8 mouse cellular contexts compared by ENCODE assay signal in the genomic region with DNA sequence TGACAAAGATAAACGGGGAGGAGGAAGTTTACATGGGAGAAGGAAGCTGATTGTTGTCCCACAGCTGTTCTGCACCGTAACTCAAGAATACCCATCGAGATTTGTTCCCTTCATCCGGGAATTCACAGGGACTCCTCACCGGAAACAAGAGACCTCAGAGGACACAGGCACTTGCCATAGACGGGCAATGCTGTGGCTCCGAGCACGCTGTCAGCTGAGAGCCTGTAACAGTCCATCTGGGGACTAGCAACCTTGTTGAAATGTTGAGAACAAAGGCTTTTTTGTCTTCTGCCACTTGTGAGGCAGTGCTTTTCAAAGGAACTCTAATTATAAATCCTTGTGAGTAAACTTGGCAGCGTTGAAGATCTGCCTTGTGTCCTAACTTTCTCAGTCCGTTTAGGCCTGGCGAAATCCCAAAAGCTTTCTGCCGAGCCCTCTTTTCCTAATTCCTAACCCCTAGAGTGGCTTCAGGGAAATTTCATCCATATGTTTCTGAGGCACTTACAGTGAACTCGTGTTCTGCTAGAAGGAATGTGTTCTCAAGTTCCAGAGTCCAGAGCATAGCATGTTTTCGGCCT. TPM values are rescaled to one million over a fixed set of nuclear protein-coding genes. Genes with fewer than 3 reads are reported as not detected.
DNase-seq lines count a peak whose midpoint lies in the region; ATAC-seq lines count a peak whose summit lies in the region.

No protein-coding gene starts in this region.

- H3K36me3 ChIP-seq in forebrain, embryonic 14.5 days (ENCODE audit: control insufficient read depth, insufficient read depth, low read length) = no peaks in the 10 kb centered on the region
- H3K36me3 ChIP-seq in hindbrain, embryonic 13.5 days = no peaks in the 10 kb centered on the region

- peaks cover 20% of the 10 kb centered on the region for H3K4me1 ChIP-seq in forebrain, embryonic 14.5 days (ENCODE audit: control insufficient read depth, insufficient read depth, low read length)
- peaks cover 34% of the 10 kb centered on the region for H3K4me1 ChIP-seq in hindbrain, embryonic 13.5 days (replicated peaks)

- H3K4me2 ChIP-seq in forebrain, embryonic 14.5 days (ENCODE audit: low read length) = 0 out of 2 replicates have a peak overlapping the region, but pooled peaks have one; percentile 10
- H3K4me2 ChIP-seq in hindbrain, embryonic 13.5 days = no peak overlapping the region

- no peak overlapping the region for H3K9ac ChIP-seq in forebrain, embryonic 14.5 days (ENCODE audit: low read length)
- H3K9ac ChIP-seq in hindbrain, embryonic 13.5 days = no peak overlapping the region

- H3K27me3 ChIP-seq in forebrain, embryonic 14.5 days (replicated peaks; ENCODE audit: control insufficient read depth, insufficient read depth, low read length) = 0 out of 2 replicates have a peak, but pooled peaks cover 3% of the 10 kb centered on the region
- no peaks in the 10 kb centered on the region for H3K27me3 ChIP-seq in hindbrain, embryonic 13.5 days

- no peak overlapping the region for H3K4me3 ChIP-seq in forebrain, embryonic 14.5 days (ENCODE audit: low read depth, low read length)
- H3K4me3 ChIP-seq in hindbrain, embryonic 13.5 days = no peak overlapping the region

- no peaks in the 10 kb centered on the region for H3K9me3 ChIP-seq in forebrain, embryonic 14.5 days (replicated peaks; ENCODE audit: control insufficient read depth, low read length)
- H3K9me3 ChIP-seq in hindbrain, embryonic 13.5 days = no peaks in the 10 kb centered on the region

- ATAC-seq in forebrain, embryonic 14.5 days = peak; percentile 74
- peak; percentile 58; the same call in 1 of the 2 replicates for ATAC-seq in hindbrain, embryonic 13.5 days (ENCODE audit: low FRiP score)
- peak; percentile 49 for ATAC-seq in megakaryocyte, adult 5-6 weeks (ENCODE audit: poor library complexity, severe bottlenecking)

- WGBS in forebrain, embryonic 14.5 days = 9% methylated on average over 14 of the region's 14 CpGs
- WGBS in hindbrain, embryonic 13.5 days = 27% methylated on average over 14 of the region's 14 CpGs

- peak overlapping the region; percentile 14; the same call in 1 of the 2 replicates for H3K27ac ChIP-seq in forebrain, embryonic 14.5 days (ENCODE audit: low read depth, low read length)
- peak overlapping the region; percentile 20 for H3K27ac ChIP-seq in hindbrain, embryonic 13.5 days

- DNase-seq in 3T3-L1 (ENCODE audit: low read depth, low spot score) (peak; percentile 54), MN1 (ENCODE audit: low spot score) (peak; percentile 42)
- DNase-seq in forebrain, embryonic 14.5 days (ENCODE audit: low spot score) = peak; percentile 94
- DNase-seq in left cerebral cortex, adult 11 months (ENCODE audit: low spot score) = peak; percentile 28
- DNase-seq in testis, postnatal 10 days (ENCODE audit: low spot score) = peak; percentile 64
- DNase-seq in spleen, postnatal 14 days (ENCODE audit: low spot score in 2 of 2) = no peak

RNA-seq across cellular contexts. Expression of a gene that starts 18.3 kb away (rescaled TPM):
- 0.08 and 0.16 TPM in 2 replicates for polyA plus RNA-seq in forebrain, embryonic 14.5 days (2014; fragmentation: Nextera tagmentation; extraction: Ambion mirVana)
- 0.25 and 0.26 TPM in 2 replicates for polyA plus RNA-seq in hindbrain, embryonic 13.5 days (2015; fragmentation: Nextera tagmentation; extraction: Ambion mirVana)
- not detected in 2 replicates for total RNA-seq in megakaryocyte, adult 5-6 weeks (2015)
- not detected in 2 replicates for total RNA-seq in megakaryocyte, adult 5-6 weeks (2017)

RNA-seq across cellular contexts. Expression of a gene that starts 36.5 kb away (rescaled TPM):
- 18.1 and 20.0 TPM in 2 replicates for polyA plus RNA-seq in forebrain, embryonic 14.5 days (2014; fragmentation: Nextera tagmentation; extraction: Ambion mirVana)
- 19.9 and 22.4 TPM in 2 replicates for polyA plus RNA-seq in hindbrain, embryonic 13.5 days (2015; fragmentation: Nextera tagmentation; extraction: Ambion mirVana)
- 109 and 115 TPM in 2 replicates for total RNA-seq in megakaryocyte, adult 5-6 weeks (2015)
- 50.0 and 60.4 TPM in 2 replicates for total RNA-seq in megakaryocyte, adult 5-6 weeks (2017)

Comparison
In these comparisons a context has a peak if more than half of its experiments do, and no peak if none do; other contexts are left out.
1. DNase-seq: peak in 3T3-L1 (single experiment), MN1 (single experiment), forebrain, embryonic 14.5 days (single experiment), left cerebral cortex, adult 11 months (single experiment) and testis, postnatal 10 days (single experiment); none in spleen, postnatal 14 days (0 of 2).
2. Peak in every context shown above with its lines, with median percentiles within 50 percentile points of each other: ATAC-seq.